Mouse (Mus musculus) T-helper 1 cell (primary cell): ENCODE data around the gene Arhgap19.

Source experiments
- in situ Hi-C: fragments of 300-600 bp; cut with MboI, MseI; formaldehyde crosslinking; loops from one replicate; pipeline ENCODE4 v1.15.1; 2025; ENCODE audit warnings: high pct_unique_total_duplicates

Gene Arhgap19

DNA sequence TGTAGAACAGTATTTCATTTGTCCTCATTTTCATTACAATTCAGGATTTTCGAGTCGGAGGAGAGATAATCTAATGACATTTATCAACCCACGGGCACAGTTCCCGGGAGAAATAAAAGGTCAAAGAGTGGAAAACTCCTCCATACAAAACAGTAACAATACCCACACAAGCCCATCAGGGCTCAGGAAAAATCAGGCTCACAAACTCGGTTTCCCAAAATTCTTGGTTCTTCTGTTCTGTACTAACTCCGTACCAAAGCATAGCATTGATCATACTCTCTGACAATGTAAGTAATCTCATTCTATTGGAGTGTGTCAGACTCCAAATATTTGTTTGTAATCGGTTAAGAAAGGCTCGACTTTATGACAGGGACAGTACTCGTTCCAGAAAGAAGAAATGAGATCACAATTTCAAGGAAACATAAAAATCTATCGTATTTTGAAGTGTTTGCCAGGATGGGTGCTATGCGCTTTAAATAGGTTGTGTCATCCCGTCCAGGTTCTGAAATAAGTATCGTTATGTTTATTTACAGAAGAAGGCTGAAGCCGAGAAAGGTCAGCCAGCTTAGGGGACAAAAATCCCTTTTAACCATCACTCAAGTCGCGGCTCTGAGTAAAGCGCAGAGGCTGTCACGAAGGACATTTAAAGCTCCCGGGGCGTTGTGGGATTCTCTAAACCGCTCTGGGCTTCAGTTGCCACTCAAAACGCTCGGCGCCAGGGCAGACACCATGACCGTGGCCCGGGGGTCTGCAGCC, 683 bp downstream of the Arhgap19 start:
- in situ Hi-C loops: no loop called here

DNA sequence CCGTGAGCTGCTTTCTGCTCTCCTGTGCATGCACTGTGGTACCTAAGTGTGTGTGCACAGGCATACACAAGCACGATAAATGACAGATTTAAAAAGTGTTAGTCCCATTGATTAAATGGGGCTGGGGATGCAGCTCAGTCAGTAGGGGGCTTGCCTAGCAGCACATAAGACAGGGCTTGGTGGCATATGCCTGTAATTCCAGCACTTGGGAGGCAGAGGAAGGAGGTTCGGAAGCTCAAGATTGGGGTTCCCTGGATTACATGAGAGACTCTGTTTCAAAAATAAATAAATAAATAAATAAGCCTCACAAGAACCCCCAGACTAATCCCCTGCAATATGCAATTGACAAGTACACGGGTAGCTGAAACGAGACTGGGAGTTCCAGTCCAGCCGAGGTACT, 1.4 kb downstream of the Arhgap19 start:
- in situ Hi-C loops: no loop called here

DNA sequence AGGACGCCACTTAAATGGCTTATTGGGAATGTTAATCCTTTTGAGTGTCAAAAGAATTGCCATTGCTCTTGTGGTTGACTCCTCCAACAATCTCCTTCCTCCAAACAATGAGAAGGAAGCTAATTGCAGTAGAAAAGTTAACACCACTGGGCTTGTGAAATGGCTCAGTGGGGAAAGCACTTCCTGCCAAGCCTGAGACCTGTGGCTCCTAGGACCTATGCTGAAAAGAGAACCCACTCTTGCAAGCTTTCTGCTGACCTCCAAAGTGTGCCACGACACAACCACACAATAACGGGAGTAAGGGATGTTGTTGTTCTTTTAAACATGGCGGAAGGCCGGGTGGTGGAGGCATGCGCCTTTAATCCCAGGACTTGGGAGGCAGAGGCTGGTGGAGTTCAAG, 4.3 kb downstream of the Arhgap19 start:
- in situ Hi-C loops: no loop called here

DNA sequence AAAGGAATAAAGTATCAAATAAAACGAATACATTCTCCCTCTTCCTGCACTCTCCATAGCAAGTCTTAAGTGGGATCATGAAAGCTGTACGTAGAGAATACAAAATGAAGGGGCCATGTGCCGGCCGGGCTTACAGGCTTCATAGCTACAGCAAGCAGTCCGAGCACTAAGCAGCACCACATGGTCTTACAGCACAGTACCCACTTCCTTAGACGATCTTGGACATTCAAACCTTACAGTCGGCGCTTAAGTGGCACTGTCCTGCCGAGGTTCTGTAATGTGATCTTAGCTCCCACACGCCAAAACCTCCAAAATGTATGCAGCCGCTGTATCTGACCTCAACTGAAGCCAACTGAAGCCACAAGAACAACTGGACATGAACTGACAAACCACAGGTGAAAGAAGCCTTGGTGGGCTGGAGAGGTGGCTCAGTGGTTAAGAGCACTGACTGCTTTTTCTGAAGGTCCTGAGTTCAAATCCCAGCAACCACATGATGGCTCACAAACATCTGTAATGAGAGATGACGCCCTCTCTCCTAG, 5.0 kb downstream of the Arhgap19 start:
- in situ Hi-C loops: no loop called here

DNA sequence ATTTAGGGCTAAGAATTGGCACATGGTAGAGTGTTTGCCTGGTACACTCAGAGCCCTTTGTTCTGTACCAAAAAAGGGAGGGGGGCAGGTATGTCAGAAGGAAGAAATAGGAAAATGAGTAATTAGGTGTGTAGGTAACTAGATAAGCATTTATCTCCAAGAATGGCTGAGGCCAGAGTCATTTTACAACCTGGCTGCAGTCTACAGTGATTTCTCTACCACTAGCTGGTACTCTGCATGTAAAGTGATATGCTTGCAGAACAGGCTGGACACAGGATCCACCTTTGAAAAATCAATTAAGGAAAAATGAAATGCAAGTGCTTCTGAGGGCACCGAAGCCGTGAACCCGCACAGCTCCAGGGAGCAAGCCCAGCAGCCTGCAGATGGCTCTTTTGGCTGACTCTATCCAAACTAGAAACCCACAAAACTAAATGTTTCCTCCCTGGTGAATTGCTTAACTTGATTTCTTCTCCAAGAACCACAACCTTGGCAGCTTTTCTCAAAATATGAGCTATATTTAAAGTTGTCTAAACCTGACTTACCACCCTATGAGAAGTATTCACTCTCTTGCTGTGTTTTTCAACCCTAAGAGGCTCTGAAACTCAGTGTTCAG, 5.6 kb downstream of the Arhgap19 start:
- in situ Hi-C loops: no loop called here

DNA sequence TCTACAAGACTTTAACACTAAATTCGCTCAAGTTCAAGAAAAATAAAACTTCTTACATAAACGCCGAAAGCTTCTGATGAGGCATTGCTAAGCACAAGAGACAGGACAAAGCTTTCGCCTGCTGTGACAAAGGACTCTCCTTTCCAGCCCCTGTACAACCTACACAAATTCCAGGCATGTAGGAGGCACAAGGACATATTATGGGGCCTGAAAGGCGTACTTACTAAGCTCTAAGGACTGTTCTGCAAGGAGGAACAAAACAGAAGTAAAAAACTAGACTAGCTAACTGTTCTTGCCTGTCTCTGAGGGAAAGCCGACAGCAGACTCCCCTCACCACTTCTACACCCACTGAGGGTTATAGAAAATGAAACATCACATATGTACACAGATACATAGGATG, 6.9 kb downstream of the Arhgap19 start:
- in situ Hi-C loops: no loop called here

DNA sequence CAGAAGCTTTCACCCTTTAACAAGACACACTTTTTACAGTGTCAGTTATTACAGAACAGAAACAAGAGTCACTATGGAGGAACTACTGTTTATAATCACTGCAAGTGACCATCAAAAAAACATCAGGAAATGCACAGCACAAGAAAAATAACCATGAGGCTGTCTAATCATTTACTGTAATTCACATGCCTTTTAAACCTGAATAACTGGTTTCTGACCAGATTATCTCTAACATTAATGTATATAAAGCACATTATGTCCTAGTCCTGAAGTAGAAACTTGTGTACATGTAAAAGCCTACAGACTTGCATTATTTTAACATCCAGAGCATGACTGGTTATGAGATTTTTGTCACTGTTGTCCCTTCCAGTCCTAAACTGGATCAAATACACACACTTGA, 7.8 kb downstream of the Arhgap19 start:
- in situ Hi-C loops: no loop called here

DNA sequence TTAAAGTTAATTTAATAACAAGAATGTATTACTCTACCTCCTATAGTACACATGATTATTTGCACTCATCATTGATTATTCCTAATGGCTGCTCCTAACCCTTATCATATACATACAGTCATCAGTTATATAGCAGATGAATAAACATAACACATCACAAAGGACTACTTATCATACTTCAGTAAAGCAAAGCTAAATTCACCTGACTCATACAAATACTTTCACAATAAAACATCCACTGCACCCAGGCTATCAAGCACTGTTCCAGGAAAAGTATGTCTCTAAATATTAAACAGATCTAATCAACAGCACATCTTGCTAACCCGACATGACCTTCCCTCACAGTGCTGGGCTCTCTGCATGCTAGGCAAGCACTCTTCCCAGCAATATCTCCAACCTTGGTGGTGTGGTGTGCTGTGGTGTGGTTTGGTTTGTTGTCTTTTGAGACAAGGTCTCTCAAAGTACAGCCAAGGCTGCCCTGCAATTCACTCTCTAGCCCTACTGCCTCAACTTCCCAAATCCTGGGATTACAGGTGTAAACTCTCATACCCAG, 8.8 kb downstream of the Arhgap19 start:
- in situ Hi-C loops: no loop called here

DNA sequence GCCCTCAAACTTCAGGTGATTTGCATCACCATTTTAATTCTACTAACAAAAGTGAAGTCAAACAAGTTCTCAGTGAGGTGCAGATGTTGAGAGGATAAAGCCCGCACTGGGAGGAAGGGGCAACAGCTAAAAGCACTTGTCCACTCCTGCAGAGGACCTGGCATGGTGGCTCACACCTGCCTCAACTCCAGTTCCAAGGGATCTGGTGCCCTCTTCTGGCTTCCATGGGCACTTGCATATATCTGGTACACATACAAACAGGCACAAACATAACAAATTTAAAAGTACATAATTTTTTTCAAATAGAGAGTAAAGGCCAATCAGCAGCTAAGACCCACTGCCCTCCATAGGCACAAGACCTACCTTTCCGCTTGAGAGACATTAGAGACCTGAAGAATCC, 10.5 kb downstream of the Arhgap19 start:
- in situ Hi-C loops: no loop called here

DNA sequence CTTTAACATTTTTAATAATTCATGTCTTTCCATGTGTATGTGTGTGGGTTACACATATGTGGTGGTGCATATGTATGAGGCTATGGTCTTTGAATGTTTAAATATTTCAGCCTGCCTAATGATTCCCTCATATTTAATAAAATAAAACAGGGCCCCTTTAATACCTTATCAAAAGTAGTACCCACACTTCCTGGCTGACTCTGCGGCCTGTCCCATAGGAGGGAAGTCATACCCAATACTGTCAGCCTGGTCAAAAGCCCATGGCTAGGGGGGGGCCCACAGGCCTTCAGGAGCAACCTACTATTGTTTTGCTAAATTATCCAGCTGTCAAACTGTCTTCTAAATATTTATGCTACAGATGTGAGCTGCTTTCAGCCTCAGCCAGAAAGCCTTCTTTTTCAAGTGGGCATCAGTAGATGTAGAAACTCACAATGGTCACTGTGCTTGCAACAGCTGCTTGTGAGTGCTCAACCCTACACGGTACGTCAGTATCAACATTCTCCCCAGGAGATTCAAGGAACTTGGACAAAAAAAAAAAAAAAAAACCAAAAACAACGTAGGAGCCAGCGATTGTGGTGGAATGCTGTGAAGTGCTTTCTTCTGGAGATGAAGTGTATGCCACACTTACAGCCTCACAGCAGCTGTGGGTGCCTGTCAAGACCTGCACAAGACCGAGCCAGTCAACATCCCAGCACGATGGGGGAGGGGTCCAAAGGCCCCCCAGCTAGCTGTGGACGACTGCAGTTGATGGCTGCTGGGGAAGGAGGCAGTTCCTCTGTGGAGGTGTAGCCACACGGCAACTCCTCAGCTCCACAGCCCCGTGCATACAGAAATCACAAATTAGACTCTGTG, 12.5 kb downstream of the Arhgap19 start:
- in situ Hi-C loops: no loop called here

DNA sequence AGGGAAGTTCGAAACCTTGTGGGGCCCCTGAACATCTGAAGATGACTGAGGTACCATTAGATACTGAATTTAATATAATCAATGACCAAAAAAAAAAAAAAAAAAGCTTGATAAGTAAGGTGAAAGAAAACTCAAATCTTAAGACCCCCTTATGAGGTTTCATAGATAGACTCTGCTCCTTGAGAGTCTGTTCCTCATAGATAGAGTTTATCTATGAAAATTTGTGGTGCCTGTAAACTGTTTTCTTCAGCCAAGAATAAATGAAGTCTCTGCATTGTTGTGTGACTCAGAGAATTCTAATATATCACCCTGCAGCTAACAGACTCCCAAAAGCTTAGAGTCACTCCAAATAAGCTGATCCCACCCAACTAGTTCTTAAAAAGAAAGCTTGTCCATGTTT, 15.0 kb downstream of the Arhgap19 start:
- in situ Hi-C loops: no loop called here

DNA sequence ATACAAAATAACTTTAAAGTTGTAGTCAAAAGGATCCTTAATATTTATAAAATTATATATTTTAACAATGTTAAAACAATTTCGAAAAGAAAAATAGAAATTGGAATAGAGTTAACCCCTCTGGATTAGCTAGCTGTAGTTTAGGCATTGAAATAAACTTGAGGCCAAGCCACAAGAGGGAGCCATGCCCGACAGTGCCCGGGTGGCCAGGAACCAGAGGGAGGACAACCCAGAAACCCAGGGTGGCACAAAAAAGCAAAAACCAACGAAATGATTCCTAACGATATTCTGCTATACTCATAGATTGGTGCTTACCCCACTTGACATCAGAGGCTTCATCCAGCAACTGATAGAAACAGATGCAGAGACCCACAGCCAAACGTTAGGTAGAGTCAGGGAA, 24.3 kb downstream of the Arhgap19 start:
- in situ Hi-C loops: no loop called here

DNA sequence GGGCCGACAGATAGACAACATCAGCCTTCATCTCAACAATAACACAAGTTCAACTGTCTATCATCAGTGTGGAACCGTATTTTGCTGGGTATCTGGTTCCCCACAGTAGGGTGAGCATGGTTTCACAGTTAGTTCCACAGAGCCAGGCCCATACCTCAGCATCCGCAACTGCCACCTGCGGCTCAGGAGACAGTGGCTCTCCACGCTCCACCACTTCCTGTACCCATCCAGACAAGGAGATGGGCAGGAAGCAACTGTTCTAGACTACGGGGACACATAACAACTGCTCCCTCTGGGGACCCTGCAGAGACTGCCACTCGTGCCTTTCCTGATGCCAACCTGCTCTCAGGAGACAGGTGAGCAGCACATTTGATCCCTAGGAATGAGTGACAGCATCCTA, 33.1 kb downstream of the Arhgap19 start:
- in situ Hi-C loops: loop anchor here (5.0 to 10.0 kb wide), 2 partner anchors 116 to 324 kb away; no protein-coding TSS in a partner anchor

DNA sequence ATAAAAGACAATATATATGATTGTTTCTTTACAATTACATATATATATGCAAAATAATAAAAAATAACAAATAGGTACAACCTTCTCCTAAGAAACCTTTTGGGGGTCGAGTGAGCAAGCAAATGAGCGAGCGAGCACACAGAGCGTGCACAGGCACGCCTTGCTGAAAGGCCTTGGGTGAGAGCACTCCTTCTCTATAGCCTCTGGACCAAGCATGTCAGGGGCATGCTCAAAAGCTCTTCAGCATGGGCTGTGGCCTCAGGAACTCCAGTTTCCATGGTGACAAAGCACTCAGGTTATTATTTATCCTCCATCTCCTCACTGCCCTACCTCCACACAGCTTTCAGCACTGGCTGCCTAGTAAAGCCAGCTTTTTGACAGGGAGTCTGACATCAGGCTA, 35.2 kb downstream of the Arhgap19 start:
- in situ Hi-C loops: loop anchor here (5.0 to 10.0 kb wide), 2 partner anchors 114 to 322 kb away; no protein-coding TSS in a partner anchor

DNA sequence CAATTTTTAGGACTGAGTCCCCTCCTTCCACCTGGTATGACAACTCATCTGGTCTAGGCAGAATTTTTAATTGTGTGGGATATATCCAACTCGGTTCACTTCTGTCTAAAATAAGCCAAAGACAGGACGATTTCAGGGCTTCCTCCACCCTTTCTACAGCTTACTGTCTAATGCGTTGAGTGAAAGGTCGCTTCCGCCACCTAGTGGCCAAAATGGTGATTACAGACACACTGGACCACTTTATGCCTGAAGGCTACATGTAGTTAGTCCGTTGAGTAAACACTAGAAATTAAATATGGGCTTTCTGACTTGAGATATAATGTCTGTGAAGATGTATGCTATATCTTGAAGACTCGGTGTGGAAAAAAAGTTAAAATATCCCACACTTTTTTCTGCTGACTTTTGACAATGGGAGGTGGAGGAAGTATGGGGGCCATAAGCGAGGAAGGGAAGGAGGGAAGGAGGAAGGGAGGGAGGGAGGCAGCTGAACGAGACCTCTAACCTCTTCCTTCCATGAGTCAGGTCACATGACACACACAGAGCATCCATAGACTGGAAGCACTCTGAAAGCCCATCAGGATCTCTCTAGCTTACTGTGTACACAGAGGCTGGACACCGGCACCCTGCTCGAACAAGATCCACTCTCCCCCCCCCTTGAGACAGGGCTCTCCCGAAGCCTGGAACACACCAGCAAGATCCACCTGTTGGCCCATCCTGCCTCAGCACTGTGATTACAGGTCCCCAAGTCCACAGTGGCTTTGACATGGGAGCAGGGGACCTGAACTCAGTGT, 37.8 kb downstream of the Arhgap19 start:
- in situ Hi-C loops: loop anchor here (10.0 kb wide), 1 partner anchor 319 kb away; no protein-coding TSS in a partner anchor

DNA sequence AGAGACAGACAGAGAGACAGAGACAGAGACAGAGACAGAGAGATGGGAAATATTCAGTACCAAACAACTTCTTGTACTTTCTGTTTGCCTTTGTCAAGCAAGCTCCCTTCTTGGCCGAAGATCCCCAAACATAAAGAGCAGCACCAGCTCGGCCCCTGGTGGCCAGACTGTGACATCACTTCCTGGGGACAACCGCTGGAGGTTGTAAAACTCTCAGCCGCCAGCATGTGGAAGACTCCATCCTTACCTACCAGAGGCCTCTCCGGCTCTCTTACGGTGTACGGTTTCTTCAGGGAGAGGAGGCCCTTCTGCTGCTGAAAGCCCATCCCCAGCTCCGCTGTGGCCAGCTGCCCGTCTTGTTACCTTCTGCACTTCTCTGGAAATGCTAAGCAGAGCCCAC, 40.3 kb downstream of the Arhgap19 start:
- in situ Hi-C loops: loop anchor here (10.0 kb wide), 1 partner anchor 317 kb away; no protein-coding TSS in a partner anchor

DNA sequence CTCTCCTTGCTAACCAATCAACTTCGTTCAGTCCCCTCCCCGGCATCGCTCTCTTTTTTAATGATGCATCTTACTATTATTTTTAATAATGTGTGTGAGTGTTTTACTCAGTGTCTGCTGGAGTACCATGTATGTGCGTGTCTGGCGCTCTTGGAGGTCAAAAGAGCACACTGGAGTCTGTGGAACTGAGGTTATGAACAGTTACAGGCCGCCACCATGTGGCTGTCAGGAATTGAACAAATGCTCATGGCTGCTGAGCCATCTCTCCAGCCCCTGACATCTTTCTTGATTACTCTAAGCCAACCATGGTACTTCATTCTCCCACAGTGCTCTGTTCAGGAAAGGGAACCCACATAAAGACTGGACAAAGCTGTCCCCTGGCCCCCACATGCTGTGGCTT, 42.1 kb downstream of the Arhgap19 start:
- in situ Hi-C loops: loop anchor here (10.0 kb wide), 1 partner anchor 315 kb away; no protein-coding TSS in a partner anchor

DNA sequence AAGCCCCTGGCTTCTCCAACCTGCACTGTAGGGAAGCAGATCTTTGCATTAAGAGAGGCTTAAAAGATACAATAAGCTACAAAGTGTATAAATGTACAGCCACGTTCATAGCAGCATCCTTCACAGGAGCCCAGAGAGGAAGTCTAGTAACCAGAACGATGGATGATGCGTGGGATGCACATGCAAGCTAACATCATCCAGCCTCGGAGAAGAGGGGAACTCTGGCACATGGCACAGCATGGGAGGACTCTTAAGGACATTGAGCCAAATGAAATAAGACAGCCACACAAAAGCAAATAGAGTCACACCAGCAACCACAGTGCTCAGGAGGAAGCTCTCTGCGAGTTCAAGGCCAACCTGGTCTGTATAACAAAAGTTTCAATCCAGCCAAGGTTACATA, 42.6 kb downstream of the Arhgap19 start:
- in situ Hi-C loops: no loop called here

DNA sequence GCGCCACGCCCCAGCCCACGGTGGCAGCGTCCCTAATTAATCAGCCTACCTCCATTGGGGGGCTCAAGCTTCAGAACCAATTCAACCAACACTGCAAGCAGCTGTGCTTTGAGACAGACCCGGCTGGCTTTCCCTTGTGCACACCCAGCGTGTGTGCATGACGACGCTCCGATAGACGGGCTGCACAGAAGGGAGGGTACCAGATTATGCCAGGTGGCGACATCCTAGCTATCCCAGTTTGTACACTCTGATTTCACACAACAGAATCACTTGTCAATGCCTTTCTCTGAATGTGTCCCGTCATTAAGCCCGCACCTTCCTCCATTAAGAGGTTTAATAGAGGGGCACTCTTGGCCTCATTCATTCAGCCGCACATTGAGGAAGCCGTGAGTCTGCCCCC, 47.1 kb downstream of the Arhgap19 start:
- in situ Hi-C loops: no loop called here

DNA sequence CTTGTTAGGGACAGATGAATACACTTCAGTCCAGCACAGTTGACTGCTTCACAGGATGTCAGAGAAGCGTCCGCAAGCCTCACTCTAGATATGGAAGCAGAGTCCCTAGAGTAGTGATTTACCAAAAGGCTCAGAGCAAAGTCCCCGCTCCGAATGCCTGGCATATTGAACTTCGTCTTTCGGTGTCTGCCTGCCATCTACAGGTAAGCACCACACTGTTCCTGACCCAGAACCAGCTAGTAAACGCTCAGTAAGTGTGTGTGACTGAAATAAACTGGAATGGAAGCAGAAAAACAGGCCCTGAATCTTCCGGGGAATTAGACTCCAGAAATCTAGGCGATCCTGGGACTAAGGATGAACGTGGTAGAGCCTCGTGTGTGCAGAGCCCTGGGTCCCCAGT, 49.9 kb downstream of the Arhgap19 start:
- in situ Hi-C loops: no loop called here

DNA sequence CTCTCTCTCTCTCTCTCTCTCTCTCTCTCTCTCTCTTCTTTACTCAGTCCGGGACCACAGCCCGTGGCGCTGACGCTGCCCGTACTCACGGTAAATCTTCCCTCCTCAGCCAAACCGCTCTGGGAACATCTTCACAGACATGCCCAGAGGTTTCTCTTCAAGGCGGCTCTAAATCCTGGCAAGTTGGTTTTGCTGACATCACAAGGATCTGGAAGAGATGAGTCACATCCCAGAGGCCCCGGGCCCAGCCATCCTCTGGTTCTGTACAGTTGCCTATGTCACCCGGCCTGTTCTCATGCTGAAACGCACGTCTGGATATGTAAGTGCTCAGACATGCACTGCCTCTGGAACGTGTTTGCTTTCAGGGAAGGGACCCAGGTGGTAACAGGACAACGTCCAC, 54.4 kb downstream of the Arhgap19 start:
- in situ Hi-C loops: loop anchor here (25.0 kb wide), 1 partner anchor 965 kb away; no protein-coding TSS in a partner anchor
